Mouse (Mus musculus) megakaryocyte-erythroid progenitor cell, adult 5-6 weeks (primary cell): Measurements from ENCODE around the gene Prx. TPM values are rescaled to one million over a fixed set of nuclear protein-coding genes. Genes with fewer than 3 reads are reported as not detected.
"Not testable (repeated sequence)": the region's sequence is repeated elsewhere in the genome, so short reads cannot be mapped to it uniquely, and the experiment has no call there.

Experiments
- ATAC-seq: replicated peaks from 2 replicates; pipeline ENCODE4 v1.8.0; 2016; ENCODE audit warnings: mild to moderate bottlenecking, inconsistent platforms; ENCODE audit not compliant: severe bottlenecking, poor library complexity, low FRiP score, low TSS enrichment
- total RNA-seq, 2 experiments: library from RNA; stranded (forward) in 1 of 2; stranded (reverse) in 1 of 2; fragments of 200-1000, 215-1000 nt in 1 of 2; fragments of >200 nt in 1 of 2; fragmentation: Nextera tagmentation in 1 of 2; gene quantifications; 2 replicates each; pipeline ENCODE4 v1.2.3; 2014 to 2017

The Prx gene
- total RNA-seq, 2 experiments from 2014 or later, result 1.3 to 1.9 TPM

DNA sequence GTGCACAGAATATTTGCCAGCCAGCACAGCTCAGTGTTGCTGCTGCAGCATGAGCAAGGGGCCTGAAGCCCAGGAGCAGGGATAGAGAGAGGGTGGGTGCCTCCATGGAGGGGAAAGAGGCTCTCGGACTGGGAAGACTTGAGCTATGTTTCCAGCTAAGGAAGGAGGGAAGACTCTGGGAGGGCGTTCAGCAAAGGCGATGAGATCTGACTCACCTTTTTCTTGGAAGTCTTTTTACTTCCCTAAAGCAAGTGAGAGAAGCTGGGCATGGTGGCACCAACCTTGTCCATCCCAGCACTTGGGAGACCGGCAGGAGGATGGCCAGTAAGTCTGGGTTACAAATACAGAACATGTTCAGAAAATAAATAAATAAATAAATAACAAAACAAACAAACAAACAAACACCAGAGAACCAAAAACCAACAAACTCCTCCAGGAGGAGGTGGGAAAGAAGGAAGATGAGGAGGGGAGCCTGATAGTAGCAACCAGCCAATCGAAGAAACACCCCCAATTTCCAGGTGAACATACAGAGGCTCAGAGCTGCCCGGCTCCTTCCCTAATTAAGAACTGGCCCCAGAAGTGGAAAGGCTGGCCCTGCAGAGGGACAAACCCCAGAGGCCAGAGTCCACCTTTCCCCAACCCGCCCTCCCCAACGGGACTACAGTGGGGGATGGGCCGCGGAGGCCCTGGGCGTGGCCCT is 18.0 kb upstream of the Prx start:
- no peak for ATAC-seq

DNA sequence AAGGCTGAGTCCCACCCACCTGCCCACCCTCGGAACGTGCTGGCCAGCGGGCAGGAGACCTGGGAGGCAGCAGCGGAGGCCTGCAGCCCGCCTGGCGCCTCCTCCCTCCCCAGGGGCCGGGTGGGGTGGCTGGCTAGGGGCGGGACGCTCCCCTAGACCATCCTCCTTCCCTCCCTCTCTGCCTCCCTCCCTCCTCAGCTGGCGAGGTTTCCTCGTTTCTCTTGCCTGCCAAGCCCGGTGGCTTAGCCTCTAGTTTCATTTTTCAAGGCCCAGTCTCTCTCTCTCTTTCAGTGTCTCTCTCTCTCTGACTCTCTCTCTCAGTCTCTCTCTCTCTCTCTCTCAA is 17.5 kb upstream of the Prx start:
- ATAC-seq, result peak; percentile 98

DNA sequence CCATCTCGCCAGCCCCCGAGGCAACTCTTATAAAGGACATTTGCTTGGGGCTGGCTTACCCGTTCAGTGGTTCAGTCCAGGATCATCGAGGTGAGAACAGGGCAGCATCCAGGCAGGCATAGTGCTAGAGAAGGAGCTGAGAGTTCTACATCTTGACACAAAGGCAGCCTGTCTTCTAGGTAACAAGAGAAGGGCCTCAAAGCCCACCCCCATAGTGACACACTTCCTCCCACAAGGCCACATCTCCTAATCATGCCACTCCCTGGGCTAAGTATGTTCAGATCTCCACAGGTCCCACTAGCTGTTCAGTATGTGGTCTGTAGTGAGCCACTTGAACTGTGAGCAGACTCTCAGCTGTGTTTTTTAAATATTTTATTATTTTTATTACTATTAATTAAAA is 15.3 kb upstream of the Prx start:
- ATAC-seq, result no peak

DNA sequence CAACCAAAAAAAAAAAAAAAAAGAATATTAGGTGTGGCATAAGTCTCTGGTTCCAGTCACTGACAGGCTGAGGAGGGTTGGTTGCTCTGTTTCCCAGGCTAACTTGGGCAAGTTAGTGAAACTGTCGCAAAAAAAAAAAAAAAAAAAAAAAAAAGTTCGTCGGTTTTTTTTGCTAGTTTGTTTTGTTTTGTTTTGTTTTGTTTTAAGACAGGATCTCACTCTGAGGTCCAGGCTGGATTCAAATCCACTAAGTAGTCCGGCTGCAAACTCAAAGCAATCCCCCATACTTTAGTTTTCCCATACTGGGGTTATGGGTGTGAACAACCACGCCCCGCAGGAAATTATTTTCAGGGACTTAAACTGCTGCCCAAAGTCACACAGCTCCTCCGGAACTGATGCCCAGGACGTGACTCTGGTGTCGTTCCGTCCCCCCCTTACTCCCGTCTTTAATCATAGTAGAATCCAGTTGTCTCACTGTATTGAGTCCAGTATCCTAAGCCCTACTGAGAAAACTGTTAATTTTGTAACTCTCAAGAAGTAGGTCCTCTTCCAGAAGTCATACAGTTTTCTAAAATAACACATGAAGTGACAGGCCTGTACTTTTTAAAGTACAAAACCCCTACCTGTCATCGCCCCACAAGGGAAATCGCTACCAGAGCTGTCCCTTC is 12.9 kb upstream of the Prx start:
- ATAC-seq, result no peak

DNA sequence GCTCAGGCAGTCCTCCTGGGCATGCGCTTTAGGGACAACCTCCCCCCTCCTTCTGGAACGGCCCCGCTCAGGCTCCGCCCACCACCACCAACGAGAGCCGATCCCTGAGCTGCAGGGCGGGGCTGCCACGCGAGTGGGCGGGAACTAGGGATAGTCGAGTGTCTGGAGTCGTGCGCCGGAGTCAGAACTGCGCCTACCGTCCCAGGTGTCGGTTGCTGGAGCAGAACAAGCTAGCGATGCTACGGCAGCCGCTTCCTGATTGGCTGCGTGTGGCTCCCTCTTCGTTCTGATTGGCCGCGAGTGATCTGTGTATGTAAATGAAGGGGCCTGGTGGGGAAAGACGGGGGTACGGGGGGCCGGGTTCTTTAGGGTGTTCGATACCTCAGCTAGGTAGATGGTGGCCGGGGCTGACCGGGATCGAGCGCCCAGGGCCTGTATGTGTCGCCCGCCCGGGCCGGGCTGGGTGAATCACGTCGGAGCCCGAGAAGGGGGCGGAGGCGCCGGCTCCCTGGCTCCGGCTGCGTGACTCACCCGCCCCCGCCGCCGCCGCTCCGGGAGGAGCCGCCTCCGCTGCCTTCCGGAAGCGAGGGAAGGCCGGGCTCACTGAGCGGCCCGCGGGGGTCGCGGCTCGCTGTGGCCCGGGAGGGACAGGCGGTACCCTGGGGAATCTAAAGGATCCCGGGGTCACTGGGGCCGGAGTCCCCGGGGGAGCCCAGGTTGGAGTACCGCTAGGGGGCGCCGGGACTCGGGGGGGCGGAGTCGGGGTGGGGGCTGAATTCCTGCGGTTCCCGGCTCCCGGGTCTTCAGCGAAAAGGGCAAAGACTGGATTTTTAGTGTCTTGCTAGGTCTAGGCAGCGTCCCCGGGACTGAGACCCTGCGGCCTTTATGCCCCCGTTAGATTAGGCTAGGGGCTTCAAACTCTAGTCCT is 12.1 kb upstream of the Prx start, which contains the start of gene Sertad1:
Gene Sertad1, plus strand, starts transcription at position 141 of the 928 bp plus-strand sequence.
- ATAC-seq, result peak; percentile 82

DNA sequence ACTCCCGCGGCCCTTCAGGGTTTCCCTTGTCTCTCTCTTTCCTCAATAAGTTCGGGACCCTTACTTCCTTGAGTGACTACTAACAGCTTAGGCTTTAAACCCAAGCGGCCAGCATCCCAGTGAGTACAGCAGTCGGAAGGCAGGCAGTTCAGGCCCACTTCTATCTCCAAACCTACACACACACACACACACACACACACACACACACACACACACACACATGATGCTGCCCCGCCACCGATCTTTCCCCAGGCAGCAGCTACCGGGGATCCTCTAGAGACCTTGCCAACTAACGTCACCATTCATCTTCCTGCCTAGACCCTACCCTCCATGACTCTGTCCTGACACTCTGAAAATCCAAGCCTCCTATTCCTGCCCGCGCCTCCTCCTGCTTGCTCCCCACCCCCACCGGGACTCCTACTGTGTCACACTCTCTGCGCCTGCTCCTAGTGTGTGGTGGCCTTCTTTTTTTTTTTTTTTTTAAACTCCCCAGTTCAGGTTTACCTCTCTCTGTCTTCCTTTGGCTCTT is 11.3 kb upstream of the Prx start:
- no peak for ATAC-seq

DNA sequence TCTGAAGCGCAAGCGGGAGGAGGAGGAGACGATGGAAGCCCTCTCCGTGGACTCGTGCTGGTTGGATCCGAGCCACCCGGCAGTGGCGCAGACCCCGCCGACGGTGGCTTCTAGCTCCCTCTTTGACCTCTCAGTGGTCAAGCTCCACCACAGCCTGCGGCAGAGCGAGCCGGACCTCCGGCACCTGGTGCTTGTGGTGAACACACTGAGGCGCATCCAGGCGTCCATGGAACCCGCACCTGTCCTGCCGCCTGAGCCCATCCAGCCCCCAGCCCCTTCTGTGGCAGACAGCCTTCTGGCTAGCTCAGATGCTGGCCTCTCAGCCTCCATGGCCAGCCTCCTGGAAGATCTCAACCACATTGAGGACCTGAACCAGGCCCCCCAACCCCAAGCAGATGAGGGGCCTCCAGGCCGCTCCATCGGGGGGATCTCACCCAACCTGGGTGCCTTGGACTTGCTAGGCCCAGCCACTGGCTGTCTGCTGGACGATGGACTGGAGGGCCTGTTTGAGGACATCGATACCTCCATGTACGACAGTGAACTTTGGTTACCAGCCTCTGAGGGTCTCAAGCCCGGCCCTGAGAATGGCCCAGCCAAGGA is 9.8 kb upstream of the Prx start:
- no peak for ATAC-seq

DNA sequence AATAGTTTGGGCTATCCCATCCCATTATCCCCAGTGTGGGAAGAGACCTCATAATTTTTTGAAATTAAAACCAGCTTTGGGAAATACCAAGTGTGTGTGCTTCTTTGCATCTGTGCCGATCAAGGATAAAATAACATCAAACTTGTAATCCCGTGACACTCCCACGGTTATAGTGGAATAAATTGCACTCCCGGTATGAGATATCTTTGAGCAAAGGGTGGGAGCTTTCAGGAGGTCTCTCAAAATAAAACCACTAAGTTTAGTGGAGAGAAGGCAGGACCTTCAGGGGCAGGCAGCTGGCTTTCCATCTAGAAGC is 8.9 kb upstream of the Prx start:
- no peak for ATAC-seq

DNA sequence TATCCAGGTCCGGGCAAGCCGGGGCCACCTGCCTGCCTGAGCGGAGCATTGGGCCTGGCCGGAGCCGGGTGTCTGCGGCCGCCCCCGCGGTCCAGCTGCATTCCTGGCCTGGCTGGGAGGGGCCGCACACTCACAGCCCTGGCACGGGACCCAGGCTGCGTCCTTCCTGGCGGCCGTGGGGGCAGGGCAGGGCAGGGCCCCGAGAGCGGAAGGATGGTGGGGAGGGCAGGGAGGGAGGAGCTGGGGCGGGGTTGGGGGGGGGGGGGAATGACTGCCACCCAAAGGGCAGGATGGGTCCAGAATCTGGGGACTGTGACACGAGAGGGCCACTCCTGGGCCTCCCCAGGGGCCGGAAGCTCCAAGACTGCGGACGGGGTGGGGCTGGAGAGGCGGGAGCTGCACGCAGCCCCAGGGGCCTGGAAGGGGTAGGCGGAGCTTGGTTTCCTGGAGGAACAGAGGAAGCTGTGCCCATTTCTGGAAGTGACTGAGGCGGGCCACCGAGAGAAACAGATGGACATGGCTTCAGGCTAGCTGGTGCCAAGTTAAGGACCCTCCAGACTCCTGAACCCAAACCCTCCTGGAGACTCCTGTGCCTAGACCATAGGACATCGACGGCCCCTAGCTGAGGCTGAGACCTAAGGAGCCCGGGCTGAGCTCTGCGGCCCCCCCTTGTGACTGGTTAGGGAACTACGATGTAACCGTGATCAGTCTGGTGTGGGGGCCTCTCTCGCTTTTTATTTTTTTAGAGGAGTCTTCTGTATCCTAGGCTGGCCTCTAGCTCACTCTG is 8.4 kb upstream of the Prx start:
- peak; percentile 74 for ATAC-seq

DNA sequence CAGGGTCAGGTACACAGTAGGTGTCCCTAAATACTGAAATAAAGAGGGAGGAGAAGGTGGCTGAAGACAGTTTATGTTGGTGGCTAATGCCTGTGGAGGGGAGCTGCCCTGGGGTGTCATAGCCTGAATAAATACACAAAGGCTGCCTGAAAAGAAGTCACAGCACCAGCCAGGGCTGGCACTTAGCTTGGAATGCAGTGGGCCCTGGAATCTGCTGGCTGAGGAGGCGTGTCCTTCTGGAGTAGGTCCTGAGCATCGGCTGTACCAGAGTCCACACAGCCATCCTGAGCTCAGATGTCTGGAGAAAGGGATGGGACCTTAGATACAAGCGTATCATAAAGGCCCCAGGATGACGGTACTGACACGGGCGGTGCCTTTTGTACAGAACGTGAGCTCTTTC is 7.3 kb upstream of the Prx start:
- ATAC-seq, result no peak

DNA sequence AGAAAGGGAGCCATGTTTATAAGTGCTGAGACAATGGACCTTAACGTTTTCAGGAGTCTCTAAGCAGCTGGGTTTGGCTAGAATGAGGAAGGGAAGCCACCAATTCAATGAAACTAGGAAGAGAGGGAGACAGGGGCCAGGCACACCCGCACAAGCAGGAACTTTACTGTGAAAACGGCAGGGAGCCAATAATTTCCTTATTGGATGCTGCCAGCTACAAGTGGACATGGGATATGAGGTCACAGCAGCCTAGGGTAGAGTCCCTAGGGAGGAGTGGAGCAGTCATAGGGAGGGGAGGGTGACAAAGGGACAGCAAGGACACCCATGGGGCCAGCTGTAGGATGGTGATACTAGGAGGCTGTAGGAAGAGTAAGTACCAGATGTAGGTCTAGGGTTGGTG is 6.1 kb upstream of the Prx start:
- ATAC-seq, result no peak

DNA sequence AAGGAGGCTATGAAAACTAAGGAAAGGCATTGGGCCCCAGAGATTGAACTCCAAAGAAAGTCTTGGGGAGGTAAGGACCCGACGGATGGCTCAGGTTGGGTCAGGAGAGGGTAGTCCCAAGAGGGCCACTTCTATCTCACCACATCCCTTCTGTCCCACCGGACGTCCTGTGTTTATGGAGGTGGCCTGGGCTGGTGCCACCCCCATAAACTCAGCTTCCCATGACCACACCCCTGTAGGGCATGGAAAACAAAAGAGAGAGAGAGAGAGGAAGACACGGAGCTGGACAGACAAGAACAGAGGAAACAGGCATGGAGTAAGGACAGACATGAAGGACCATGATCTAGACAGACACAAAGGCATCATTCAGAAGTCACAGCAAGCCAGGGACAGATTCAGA is 5.7 kb upstream of the Prx start:
- ATAC-seq, result no peak

DNA sequence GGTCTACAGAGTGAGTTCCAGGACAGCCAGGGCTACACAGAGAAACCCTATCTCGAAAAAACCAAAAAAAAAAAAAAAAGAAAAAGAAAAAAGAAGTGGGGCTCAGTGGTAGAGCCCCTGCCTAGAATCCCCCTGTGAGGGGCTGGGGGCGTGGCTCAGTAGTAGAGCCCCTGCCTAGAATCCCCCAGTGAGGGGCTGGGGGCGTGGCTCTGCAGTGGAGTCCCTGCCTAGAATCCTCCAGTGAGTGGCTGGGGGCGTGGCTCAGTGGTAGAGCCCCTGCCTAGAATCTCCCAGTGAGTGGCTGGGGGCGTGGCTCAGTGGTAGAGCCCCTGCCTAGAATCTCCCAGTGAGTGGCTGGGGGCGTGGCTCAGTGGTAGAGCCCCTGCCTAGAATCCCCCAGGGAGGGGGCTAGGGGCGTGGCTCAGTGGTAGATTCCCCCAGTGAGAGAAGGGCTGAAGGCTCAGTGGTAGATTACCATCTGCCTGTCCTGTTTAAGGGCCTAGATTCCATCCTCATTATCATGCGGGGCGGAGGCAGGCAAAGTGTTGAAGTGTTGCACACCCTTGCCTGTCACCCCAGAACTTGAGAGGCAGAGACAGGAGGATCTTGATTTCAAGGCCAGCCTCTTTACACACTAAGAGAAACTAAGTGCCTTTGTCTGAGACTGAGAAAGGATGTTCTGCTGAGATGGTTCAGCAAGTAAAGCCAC is 4.3 kb upstream of the Prx start:
- not testable (repeated sequence) for ATAC-seq

DNA sequence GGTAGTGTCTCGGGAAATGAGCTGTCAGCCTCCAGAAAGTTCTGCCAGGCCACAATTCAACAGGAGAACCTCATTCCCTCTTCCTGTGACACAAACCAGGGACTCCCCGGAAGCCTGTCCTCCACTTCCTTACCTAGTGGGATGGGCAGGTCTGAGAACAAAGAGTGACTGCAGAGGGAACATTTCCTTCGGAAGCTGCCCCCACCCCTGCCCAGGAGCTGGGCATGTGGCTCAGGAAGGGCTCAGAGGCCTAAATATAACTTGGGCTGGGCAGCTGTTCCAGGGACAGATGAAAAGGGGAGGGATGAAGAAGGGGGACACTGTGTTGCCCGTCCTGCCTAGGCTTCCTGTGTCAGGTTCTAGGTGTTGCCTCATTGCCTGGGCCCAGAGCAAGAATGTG is 2.5 kb downstream of the Prx start:
- no peak for ATAC-seq

DNA sequence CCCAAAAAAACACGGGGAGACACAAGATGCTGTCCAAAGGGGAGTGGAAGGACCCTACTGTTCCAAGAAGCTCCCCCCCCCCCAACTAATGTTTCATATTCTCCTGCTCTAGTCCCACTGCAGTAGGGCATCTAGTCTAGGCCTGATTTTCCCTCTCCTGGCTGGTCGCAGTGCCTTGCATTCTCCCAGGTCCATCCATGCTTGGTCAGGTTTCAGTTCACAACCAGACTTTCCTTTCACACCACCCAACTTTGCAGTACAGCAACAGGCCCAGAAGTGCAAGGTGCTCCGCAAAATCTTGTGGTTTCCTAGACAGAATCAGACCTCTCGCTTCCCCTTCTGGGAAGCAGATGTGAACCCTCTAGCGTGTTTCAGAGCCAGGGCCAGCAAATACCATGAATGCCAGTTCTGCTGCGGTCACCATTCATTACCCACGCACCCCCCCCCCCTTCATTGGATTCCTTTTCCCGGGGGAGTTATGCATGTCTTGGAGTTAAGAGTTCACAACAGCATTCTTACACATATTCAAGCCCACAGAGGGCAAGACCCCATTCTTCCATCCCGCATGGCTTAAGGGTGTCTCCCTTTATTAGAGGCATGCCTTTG is 7.7 kb downstream of the Prx start:
- ATAC-seq, result no peak

DNA sequence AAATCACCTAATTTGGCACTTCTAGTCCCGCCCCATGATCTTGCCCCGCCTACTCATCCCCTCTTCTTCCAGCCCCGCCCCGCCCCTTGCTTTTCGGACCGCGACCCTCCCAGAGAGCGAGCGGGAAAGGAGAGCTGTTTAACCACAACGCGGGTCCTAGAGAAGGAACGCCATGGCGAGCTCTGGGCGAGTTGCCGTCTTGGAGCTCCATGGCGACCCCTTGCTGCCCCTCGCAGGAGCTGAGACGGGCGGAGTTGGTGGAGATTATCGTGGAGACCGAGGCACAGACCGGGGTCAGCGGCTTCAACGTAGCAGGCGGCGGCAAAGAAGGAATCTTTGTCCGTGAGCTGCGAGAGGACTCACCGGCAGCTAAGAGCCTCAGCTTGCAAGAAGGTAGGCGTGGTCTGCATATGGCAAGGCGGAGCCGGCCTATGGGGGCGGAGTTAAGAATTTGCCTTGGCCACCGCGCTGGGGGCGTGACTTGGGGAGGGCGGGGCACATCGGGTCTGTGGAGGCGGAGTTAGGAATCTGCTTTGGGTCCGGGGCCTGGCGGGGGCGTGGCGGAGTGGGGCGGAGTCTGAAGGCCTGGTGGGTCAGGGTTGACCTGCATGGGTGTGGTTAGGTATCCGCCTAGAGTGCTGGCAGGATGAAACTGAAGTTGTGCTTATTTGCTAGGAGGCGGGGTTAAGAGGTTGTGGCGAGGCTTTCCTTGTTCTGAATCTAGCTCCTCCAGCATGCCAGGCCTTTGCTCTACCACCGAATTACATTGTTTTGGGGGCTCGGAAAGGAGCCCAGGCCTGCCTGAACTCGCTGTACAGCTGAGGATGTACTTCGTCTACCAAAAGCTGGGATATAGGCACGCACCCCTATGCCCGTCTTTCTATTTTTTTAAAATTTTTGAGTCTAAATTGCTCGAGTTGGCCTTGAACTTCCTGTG is 8.9 kb downstream of the Prx start:
- peak; percentile 91 for ATAC-seq

DNA sequence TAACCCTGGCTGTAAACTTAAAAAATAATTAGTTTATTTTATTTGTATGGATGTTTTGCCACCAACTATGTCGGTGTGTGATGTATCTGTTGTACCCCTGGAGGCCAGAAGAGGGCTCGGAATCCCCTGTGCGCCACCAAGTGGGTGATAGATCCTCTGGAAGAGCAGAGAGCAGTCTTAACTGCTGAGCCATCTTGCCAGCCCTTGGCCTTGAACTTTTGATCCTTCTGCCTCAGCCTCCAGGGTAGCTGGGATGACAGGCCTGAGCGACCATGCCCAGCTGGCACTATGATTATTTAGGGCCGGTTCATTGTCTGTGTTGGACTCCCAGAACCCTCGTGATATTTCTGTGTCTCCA is 9.5 kb downstream of the Prx start:
- peak; percentile 84 for ATAC-seq
